Mouse (Mus musculus): ENCODE results near the gene Ctu1. TPM values are rescaled to one million over a fixed set of nuclear protein-coding genes. Genes with fewer than 3 reads are reported as not detected.

Gene Ctu1
- total and polyA plus RNA-seq, 2 experiments from 2014 or later = 3.9 to 7.9 TPM

- H3K4me1 ChIP-seq (ENCODE audit: control insufficient read depth, insufficient read depth) = peaks cover 9% of the 10 kb centered on the region
- no peak overlapping the region for H3K27ac ChIP-seq (ENCODE audit: low read depth)
- H3K9me3 ChIP-seq (replicated peaks; ENCODE audit: control insufficient read depth, low read length) = no peaks in the 10 kb centered on the region
- no peak for DNase-seq (ENCODE audit: low spot score)
- WGBS = 19% methylated on average over 3 of the region's 3 CpGs
- TF ChIP-seq EP300 (IDR thresholded peaks at IDR 0.05; ENCODE audit: low read depth) = no peak
- no peak for TF ChIP-seq CTCF (IDR thresholded peaks at IDR 0.05; ENCODE audit: low read depth)
- no peak overlapping the region for H3K4me3 ChIP-seq (ENCODE audit: low read depth, low read length)
- no peaks in the 10 kb centered on the region for H3K27me3 ChIP-seq (ENCODE audit: control insufficient read depth, insufficient read depth, low read length)
- no peak overlapping the region for H3K4me2 ChIP-seq (ENCODE audit: low read depth, low read length)
- ATAC-seq (ENCODE audit: insufficient read depth, low read depth) = no peak
- no peaks in the 10 kb centered on the region for H3K36me3 ChIP-seq (replicated peaks; ENCODE audit: control insufficient read depth, insufficient read depth, low read length)
- no peak overlapping the region for H3K9ac ChIP-seq (replicated peaks; ENCODE audit: low read depth, low read length)
These were observed 3.2 kb upstream of the Ctu1 start for GRCm38 (mm10) chr7:43668582-43668981.

DNA sequence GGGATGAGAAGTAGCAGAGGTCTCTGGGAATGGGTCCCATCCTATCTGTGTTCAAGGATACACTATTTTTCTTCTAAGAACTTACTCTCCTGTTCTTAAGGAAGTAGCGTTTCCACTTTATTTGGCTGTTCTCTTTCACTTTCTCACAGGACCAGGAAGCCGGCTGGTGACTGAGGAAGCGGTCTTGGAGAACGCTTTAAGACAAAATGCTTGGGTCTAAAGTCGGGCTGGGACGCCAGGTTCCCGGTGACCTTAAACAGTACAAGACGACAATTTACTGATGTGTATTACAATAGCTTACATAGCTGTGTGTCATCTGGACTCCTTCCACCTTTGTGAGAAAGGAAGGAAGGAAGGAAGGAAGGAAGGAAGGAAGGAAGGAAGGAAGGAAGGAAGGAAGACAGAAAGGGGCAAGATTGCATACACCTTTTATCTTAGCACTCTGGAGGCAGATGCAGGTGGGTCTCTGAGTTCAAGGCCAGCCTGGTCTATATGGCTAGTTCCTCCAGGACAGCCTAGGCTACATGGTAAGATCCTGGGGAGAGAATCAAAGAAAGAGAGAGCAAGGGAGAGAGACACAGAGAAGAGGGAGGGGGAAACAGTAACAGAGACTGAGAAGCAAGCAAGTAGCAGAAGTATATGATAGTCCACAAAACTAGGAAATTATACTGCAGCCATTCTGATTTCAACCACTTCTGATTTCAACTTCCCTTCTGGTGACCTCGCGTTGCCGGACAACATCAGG, 580 bp upstream of the Ctu1 start:
- H3K27me3 ChIP-seq (ENCODE audit: control insufficient read depth, insufficient read depth, low read length) = no peaks in the 10 kb centered on the region
- peaks cover 15% of the 10 kb centered on the region for H3K36me3 ChIP-seq (replicated peaks; ENCODE audit: control insufficient read depth, insufficient read depth, low read length)
- peaks cover 9% of the 10 kb centered on the region for H3K4me1 ChIP-seq (ENCODE audit: control insufficient read depth, insufficient read depth)
- peak overlapping the region; percentile 82; the same call in 1 of the 2 replicates for H3K4me2 ChIP-seq (ENCODE audit: low read depth, low read length)
- H3K4me3 ChIP-seq (ENCODE audit: low read depth, low read length) = peak overlapping the region; percentile 64
- ATAC-seq (ENCODE audit: insufficient read depth, low read depth) (0 out of 2 replicates have a peak, but pooled peaks have one; percentile 2), DNase-seq (ENCODE audit: low spot score) (no peak)
- peak overlapping the region; percentile 12; the same call in 1 of the 2 replicates for H3K27ac ChIP-seq (ENCODE audit: low read depth)
- no peaks in the 10 kb centered on the region for H3K9me3 ChIP-seq (replicated peaks; ENCODE audit: control insufficient read depth, low read length)
- H3K9ac ChIP-seq (replicated peaks; ENCODE audit: low read depth, low read length) = no peak overlapping the region
- WGBS = 66% methylated on average over 11 of the region's 11 CpGs
- TF ChIP-seq CTCF (IDR thresholded peaks at IDR 0.05; ENCODE audit: low read depth) (no peak), EP300 (IDR thresholded peaks at IDR 0.05; ENCODE audit: low read depth) (no peak)

DNA sequence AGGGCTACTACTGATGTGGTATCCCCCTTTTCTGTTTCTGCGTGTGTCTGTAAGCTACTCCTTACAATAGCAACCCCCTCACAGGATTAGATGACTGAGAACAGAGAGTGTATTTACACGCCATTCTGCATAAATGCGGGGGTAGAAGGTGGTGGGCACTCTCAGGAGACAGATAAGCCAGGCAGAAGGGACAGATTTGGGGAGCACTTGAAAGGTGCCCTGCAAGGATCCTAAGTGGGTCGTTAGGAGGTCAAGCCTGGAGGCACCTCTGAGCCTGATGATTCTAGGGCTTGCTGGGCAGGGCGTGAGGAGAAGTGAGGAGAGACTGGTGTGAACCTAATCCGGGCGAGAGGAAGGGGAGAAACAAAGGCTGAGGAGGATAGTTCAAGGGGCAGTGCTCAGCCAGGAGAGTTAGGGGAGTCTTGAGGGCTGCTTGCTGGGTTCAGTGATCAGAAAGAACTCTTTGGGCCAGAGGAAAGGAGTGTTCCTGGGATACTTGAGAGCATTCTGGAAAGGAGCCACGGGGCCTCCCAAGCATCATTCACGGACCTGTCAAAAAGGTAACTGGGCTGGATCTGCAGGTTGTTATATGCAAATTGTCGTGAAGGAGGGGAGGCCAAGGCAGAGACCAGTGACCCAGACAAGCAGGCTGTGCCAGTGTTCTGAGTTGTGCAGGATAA, 905 bp downstream of the Ctu1 start:
- 14% methylated on average over 10 of the region's 10 CpGs for WGBS
- TF ChIP-seq CTCF (IDR thresholded peaks at IDR 0.05; ENCODE audit: low read depth) = no peak
- no peak for TF ChIP-seq EP300 (IDR thresholded peaks at IDR 0.05; ENCODE audit: low read depth)
- Histone ChIP-seq H3K36me3 (replicated peaks; ENCODE audit: control insufficient read depth, insufficient read depth, low read length) (peaks cover 30% of the 10 kb centered on the region), H3K9me3 (replicated peaks; ENCODE audit: control insufficient read depth, low read length) (no peaks in the 10 kb centered on the region), H3K27me3 (ENCODE audit: control insufficient read depth, insufficient read depth, low read length) (no peaks in the 10 kb centered on the region), H3K27ac (ENCODE audit: low read depth) (no peak overlapping the region), H3K4me1 (ENCODE audit: control insufficient read depth, insufficient read depth) (peaks cover 9% of the 10 kb centered on the region), H3K4me3 (ENCODE audit: low read depth, low read length) (peak overlapping the region; percentile 64), H3K9ac (replicated peaks; ENCODE audit: low read depth, low read length) (peak overlapping the region; percentile 72), H3K4me2 (ENCODE audit: low read depth, low read length) (peak overlapping the region; percentile 82)
- DNase-seq (ENCODE audit: low spot score) (no peak), ATAC-seq (ENCODE audit: insufficient read depth, low read depth) (no peak)

DNA sequence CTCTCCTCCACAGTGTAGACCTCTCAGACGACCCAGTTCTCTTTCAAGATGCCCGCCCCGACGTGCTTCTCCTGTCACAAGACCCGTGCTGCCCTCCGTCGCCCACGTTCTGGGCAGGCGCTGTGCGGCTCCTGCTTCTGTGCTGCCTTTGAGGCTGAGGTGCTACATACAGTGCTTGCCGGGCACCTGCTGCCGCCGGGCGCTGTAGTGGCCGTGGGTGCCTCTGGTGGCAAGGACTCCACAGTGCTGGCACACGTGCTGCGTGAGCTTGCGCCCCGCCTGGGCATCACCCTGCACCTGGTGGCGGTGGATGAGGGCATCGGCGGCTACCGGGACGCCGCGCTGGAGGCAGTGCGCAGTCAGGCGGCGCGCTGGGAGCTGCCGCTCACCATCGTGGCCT, 3.3 kb downstream of the Ctu1 start:
- Histone ChIP-seq H3K4me2 (ENCODE audit: low read depth, low read length) (no peak overlapping the region), H3K27me3 (ENCODE audit: control insufficient read depth, insufficient read depth, low read length) (no peaks in the 10 kb centered on the region), H3K36me3 (replicated peaks; ENCODE audit: control insufficient read depth, insufficient read depth, low read length) (peaks cover 38% of the 10 kb centered on the region), H3K4me3 (ENCODE audit: low read depth, low read length) (no peak overlapping the region), H3K27ac (ENCODE audit: low read depth) (no peak overlapping the region), H3K9ac (replicated peaks; ENCODE audit: low read depth, low read length) (no peak overlapping the region), H3K9me3 (replicated peaks; ENCODE audit: control insufficient read depth, low read length) (no peaks in the 10 kb centered on the region), H3K4me1 (ENCODE audit: control insufficient read depth, insufficient read depth) (peaks cover 9% of the 10 kb centered on the region)
- DNase-seq (ENCODE audit: low spot score) (no peak), ATAC-seq (ENCODE audit: insufficient read depth, low read depth) (no peak)
- WGBS = 86% methylated on average over 31 of the region's 32 CpGs
- TF ChIP-seq EP300 (IDR thresholded peaks at IDR 0.05; ENCODE audit: low read depth) (no peak), CTCF (IDR thresholded peaks at IDR 0.05; ENCODE audit: low read depth) (no peak)

- H3K4me1 ChIP-seq (ENCODE audit: control insufficient read depth, insufficient read depth) = no peaks in the 10 kb centered on the region
- TF ChIP-seq CTCF (IDR thresholded peaks at IDR 0.05; ENCODE audit: low read depth) (peak; percentile 43), EP300 (IDR thresholded peaks at IDR 0.05; ENCODE audit: low read depth) (no peak)
- H3K4me2 ChIP-seq (ENCODE audit: low read depth, low read length) = no peak overlapping the region
- peaks cover 38% of the 10 kb centered on the region for H3K36me3 ChIP-seq (replicated peaks; ENCODE audit: control insufficient read depth, insufficient read depth, low read length)
- no peaks in the 10 kb centered on the region for H3K27me3 ChIP-seq (ENCODE audit: control insufficient read depth, insufficient read depth, low read length)
- no peak overlapping the region for H3K27ac ChIP-seq (ENCODE audit: low read depth)
- no peak overlapping the region for H3K9ac ChIP-seq (replicated peaks; ENCODE audit: low read depth, low read length)
- no peak overlapping the region for H3K4me3 ChIP-seq (ENCODE audit: low read depth, low read length)
- ATAC-seq (ENCODE audit: insufficient read depth, low read depth) (no peak), DNase-seq (ENCODE audit: low spot score) (no peak)
- H3K9me3 ChIP-seq (replicated peaks; ENCODE audit: control insufficient read depth, low read length) = no peaks in the 10 kb centered on the region
These were observed 6.7 kb downstream of the Ctu1 start for GRCm38 (mm10) chr7:43678517-43678916.
